Mouse (Mus musculus): ENCODE measurements around the gene Luc7l2. TPM values are rescaled to one million over a fixed set of nuclear protein-coding genes. Genes with fewer than 3 reads are reported as not detected.

The Luc7l2 gene
- polyA plus RNA-seq, 1 experiment: 12.5 TPM

- Histone ChIP-seq H3K4me1 (ENCODE audit: control insufficient read depth) (peaks cover 16% of the 10 kb centered on the region), H3K9me3 (ENCODE audit: control insufficient read depth, low read length) (peaks cover 10% of the 10 kb centered on the region; the same call in 1 of the 2 replicates), H3K4me3 (replicated peaks) (peak within 1 kb of the TSS; percentile 41), H3K36me3 (ENCODE audit: control insufficient read depth) (0 out of 2 replicates have a peak, but pooled peaks cover 2% of the 10 kb centered on the region), H3K27me3 (ENCODE audit: control insufficient read depth) (peaks cover 87% of the 10 kb centered on the region)
- TF ChIP-seq TAL1 (IDR thresholded peaks at IDR 0.05; ENCODE audit: low read length) (no peak), GATA1 (IDR thresholded peaks at IDR 0.05; ENCODE audit: low read length) (no peak)
Measured at GRCm38 (mm10) chr6:38636852-38637618, 85.9 kb downstream of the Luc7l2 start, which contains the start of gene Klrg2. TSS of gene Klrg2 (minus strand) at chr6:38637242.

- Histone ChIP-seq H3K4me3 (replicated peaks) (no peak overlapping the region), H3K27me3 (ENCODE audit: control insufficient read depth) (peaks cover 85% of the 10 kb centered on the region), H3K9me3 (ENCODE audit: control insufficient read depth, low read length) (peaks cover 10% of the 10 kb centered on the region; the same call in 1 of the 2 replicates), H3K4me1 (ENCODE audit: control insufficient read depth) (peaks cover 22% of the 10 kb centered on the region), H3K36me3 (ENCODE audit: control insufficient read depth) (no peaks in the 10 kb centered on the region)
- TF ChIP-seq GATA1 (IDR thresholded peaks at IDR 0.05; ENCODE audit: low read length) (no peak), TAL1 (IDR thresholded peaks at IDR 0.05; ENCODE audit: low read length) (no peak)
Measured at GRCm38 (mm10) chr6:38640401-38640800, 89.3 kb downstream of the Luc7l2 start.

GRCm38 (mm10) chr6:38641228-38641627 is 90.1 kb downstream of the Luc7l2 start:
- H3K36me3 ChIP-seq (ENCODE audit: control insufficient read depth): no peaks in the 10 kb centered on the region

GRCm38 (mm10) chr6:38641645-38642044 is 90.5 kb downstream of the Luc7l2 start:
- Histone ChIP-seq H3K4me3 (replicated peaks) (no peak overlapping the region), H3K36me3 (ENCODE audit: control insufficient read depth) (no peaks in the 10 kb centered on the region), H3K9me3 (ENCODE audit: control insufficient read depth, low read length) (peaks cover 5% of the 10 kb centered on the region; the same call in 1 of the 2 replicates), H3K4me1 (ENCODE audit: control insufficient read depth) (peaks cover 15% of the 10 kb centered on the region), H3K27me3 (ENCODE audit: control insufficient read depth) (peaks cover 77% of the 10 kb centered on the region)
- TF ChIP-seq TAL1 (IDR thresholded peaks at IDR 0.05; ENCODE audit: low read length) (no peak), GATA1 (IDR thresholded peaks at IDR 0.05; ENCODE audit: low read length) (no peak)

More at GRCm38 (mm10) chr6:38641228-38641627, 90.1 kb downstream of the Luc7l2 start:
- TF ChIP-seq TAL1 (IDR thresholded peaks at IDR 0.05; ENCODE audit: low read length): no peak
- TF ChIP-seq GATA1 (IDR thresholded peaks at IDR 0.05; ENCODE audit: low read length): no peak
- Histone ChIP-seq H3K4me3 (replicated peaks) (no peak overlapping the region), H3K4me1 (ENCODE audit: control insufficient read depth) (peaks cover 19% of the 10 kb centered on the region), H3K9me3 (ENCODE audit: control insufficient read depth, low read length) (peaks cover 7% of the 10 kb centered on the region; the same call in 1 of the 2 replicates), H3K27me3 (ENCODE audit: control insufficient read depth) (peaks cover 78% of the 10 kb centered on the region)

- peaks cover 70% of the 10 kb centered on the region for H3K27me3 ChIP-seq (ENCODE audit: control insufficient read depth)
- TF ChIP-seq TAL1 (IDR thresholded peaks at IDR 0.05; ENCODE audit: low read length) (no peak), GATA1 (IDR thresholded peaks at IDR 0.05; ENCODE audit: low read length) (no peak)
Measured at GRCm38 (mm10) chr6:38642593-38642992, 91.5 kb downstream of the Luc7l2 start.

GRCm38 (mm10) chr6:38643039-38643438 is 91.9 kb downstream of the Luc7l2 start:
- peaks cover 67% of the 10 kb centered on the region for H3K27me3 ChIP-seq (ENCODE audit: control insufficient read depth)
- TF ChIP-seq GATA1 (IDR thresholded peaks at IDR 0.05; ENCODE audit: low read length): no peak
- no peak for TF ChIP-seq TAL1 (IDR thresholded peaks at IDR 0.05; ENCODE audit: low read length)

More at GRCm38 (mm10) chr6:38642593-38642992, 91.5 kb downstream of the Luc7l2 start:
- Histone ChIP-seq H3K36me3 (ENCODE audit: control insufficient read depth) (no peaks in the 10 kb centered on the region), H3K4me1 (ENCODE audit: control insufficient read depth) (peaks cover 6% of the 10 kb centered on the region), H3K4me3 (replicated peaks) (no peak overlapping the region), H3K9me3 (ENCODE audit: control insufficient read depth, low read length) (no peaks in the 10 kb centered on the region; the same call in 1 of the 2 replicates)

GRCm38 (mm10) chr6:38649545-38649944 is 98.4 kb downstream of the Luc7l2 start:
- Histone ChIP-seq H3K36me3 (ENCODE audit: control insufficient read depth) (no peaks in the 10 kb centered on the region), H3K4me1 (ENCODE audit: control insufficient read depth) (peaks cover 11% of the 10 kb centered on the region), H3K9me3 (ENCODE audit: control insufficient read depth, low read length) (no peaks in the 10 kb centered on the region; the same call in 1 of the 2 replicates), H3K27me3 (ENCODE audit: control insufficient read depth) (peaks cover 12% of the 10 kb centered on the region), H3K4me3 (replicated peaks) (no peak overlapping the region)
- TF ChIP-seq TAL1 (IDR thresholded peaks at IDR 0.05; ENCODE audit: low read length): no peak
- TF ChIP-seq GATA1 (IDR thresholded peaks at IDR 0.05; ENCODE audit: low read length): no peak

More at GRCm38 (mm10) chr6:38643039-38643438, 91.9 kb downstream of the Luc7l2 start:
- Histone ChIP-seq H3K36me3 (ENCODE audit: control insufficient read depth) (no peaks in the 10 kb centered on the region), H3K9me3 (ENCODE audit: control insufficient read depth, low read length) (no peaks in the 10 kb centered on the region; the same call in 1 of the 2 replicates), H3K4me1 (ENCODE audit: control insufficient read depth) (peaks cover 6% of the 10 kb centered on the region), H3K4me3 (replicated peaks) (no peak overlapping the region)

GRCm38 (mm10) chr6:38650263-38650937 is 99.3 kb downstream of the Luc7l2 start:
- Histone ChIP-seq H3K27me3 (ENCODE audit: control insufficient read depth) (peaks cover 10% of the 10 kb centered on the region), H3K9me3 (ENCODE audit: control insufficient read depth, low read length) (no peaks in the 10 kb centered on the region; the same call in 1 of the 2 replicates), H3K36me3 (ENCODE audit: control insufficient read depth) (no peaks in the 10 kb centered on the region), H3K4me3 (replicated peaks) (no peak overlapping the region), H3K4me1 (ENCODE audit: control insufficient read depth) (peaks cover 9% of the 10 kb centered on the region)
- TF ChIP-seq GATA1 (IDR thresholded peaks at IDR 0.05; ENCODE audit: low read length): no peak; the same call in 1 of the 2 replicates
- TF ChIP-seq TAL1 (IDR thresholded peaks at IDR 0.05; ENCODE audit: low read length): no peak

Other genes starting within 250 kb of the Luc7l2 start
- gene Zc3hav1, start 196.7 kb upstream of the Luc7l2 start, polyA plus RNA-seq (2012): 2.4 and 3.3 TPM in 2 replicates
- gene Ttc26, start 169.9 kb upstream of the Luc7l2 start, polyA plus RNA-seq (2012): not detected in 2 replicates
- gene Ubn2, start 117.4 kb upstream of the Luc7l2 start, polyA plus RNA-seq (2012): 0.46 and 0.65 TPM in 2 replicates
- 12.2 and 18.4 TPM in 2 replicates for gene Fmc1, start 17.8 kb upstream of the Luc7l2 start, polyA plus RNA-seq (2012)
- not detected in 2 replicates for gene Klrg2, start 85.9 kb downstream of the Luc7l2 start, polyA plus RNA-seq (2012)
- 0.05 and 0.12 TPM in 2 replicates for gene Clec2l, start 111.7 kb downstream of the Luc7l2 start, polyA plus RNA-seq (2012)

Measured in erythroblast, embryonic 14.5 days (primary cell).